Mouse (Mus musculus) midbrain, embryonic 10.5 days (tissue): ENCODE data around the gene Mymk. TPM values are rescaled to one million over a fixed set of nuclear protein-coding genes. Genes with fewer than 3 reads are reported as not detected.

Source experiments
- DNase-seq: peaks from one replicate; pipeline ENCODE4 v3.0.0-alpha.2; 2017; ENCODE audit warnings: low spot score
- H3K27ac ChIP-seq: fragments of 300-500 bp; sonication (generic); replicated peaks from 2 replicates; pipeline ENCODE4 v1.5.1; 2016; ENCODE audit warnings: mild to moderate bottlenecking
- H3K27me3 ChIP-seq: fragments of 300-500 bp; sonication (generic); 2 replicates; pipeline ENCODE4 v1.6.1; 2016; ENCODE audit warnings: low read depth, mild to moderate bottlenecking; ENCODE audit not compliant: poor library complexity, severe bottlenecking
- H3K36me3 ChIP-seq: fragments of 300-500 bp; sonication (generic); 2 replicates; pipeline ENCODE4 v1.6.1; 2016; ENCODE audit warnings: mild to moderate bottlenecking, moderate library complexity
- H3K4me1 ChIP-seq: fragments of 300-500 bp; sonication (generic); 2 replicates; pipeline ENCODE4 v1.6.1; 2016
- H3K4me3 ChIP-seq: fragments of 300-500 bp; sonication (generic); 2 replicates; pipeline ENCODE4 v1.5.1; 2016; ENCODE audit warnings: mild to moderate bottlenecking, moderate library complexity
- H3K9me3 ChIP-seq: fragments of 300-500 bp; sonication (generic); replicated peaks from 2 replicates; pipeline ENCODE4 v1.6.1; 2016; ENCODE audit warnings: mild to moderate bottlenecking
- WGBS: fragments of 180-500 bp; shearing (Covaris S2); methylation state at CpG from one replicate; pipeline ENCODE4 v1.1.7; 2016; 5-methylcytosine and 5-hydroxymethylcytosine counted together
- polyA plus RNA-seq: library from polyadenylated mRNA; unstranded; fragments of >200 nt; fragmentation: Nextera tagmentation; extraction: Ambion mirVana; gene quantifications from 2 replicates; pipeline ENCODE4 v1.2.1, GENCODE M21; 2016

The Mymk gene
- polyA plus RNA-seq, 1 experiment from 2014 or later = not detected

GRCm38 (mm10) chr2:27044641-27045040 lies 27.3 kb downstream of the Mymk start:
- no peak for DNase-seq
- no peaks in the 10 kb centered on the region for H3K9me3 ChIP-seq
- 79% methylated on average over 3 of the region's 3 CpGs for WGBS
- H3K4me1 ChIP-seq = peaks cover 5% of the 10 kb centered on the region
- H3K27me3 ChIP-seq = peaks cover 75% of the 10 kb centered on the region
- H3K4me3 ChIP-seq = no peak overlapping the region
- H3K27ac ChIP-seq = no peak overlapping the region
- H3K36me3 ChIP-seq = no peaks in the 10 kb centered on the region

GRCm38 (mm10) chr2:27044166-27044565 lies 27.8 kb downstream of the Mymk start:
- no peaks in the 10 kb centered on the region for H3K36me3 ChIP-seq
- WGBS = 80% methylated on average over 4 of the region's 4 CpGs
- no peaks in the 10 kb centered on the region for H3K9me3 ChIP-seq
- DNase-seq = no peak
- peaks cover 74% of the 10 kb centered on the region for H3K27me3 ChIP-seq
- no peak overlapping the region for H3K27ac ChIP-seq
- H3K4me1 ChIP-seq = peaks cover under 1% of the 10 kb centered on the region; the same call in 1 of the 2 replicates
- H3K4me3 ChIP-seq = no peak overlapping the region

- no peaks in the 10 kb centered on the region for H3K9me3 ChIP-seq
- peaks cover 67% of the 10 kb centered on the region for H3K27me3 ChIP-seq
- H3K27ac ChIP-seq = no peak overlapping the region
- peak; percentile 79 for DNase-seq
- H3K4me1 ChIP-seq = 0 out of 2 replicates have a peak, but pooled peaks cover under 1% of the 10 kb centered on the region
- H3K4me3 ChIP-seq = no peak overlapping the region
- H3K36me3 ChIP-seq = no peaks in the 10 kb centered on the region
- 30% methylated on average over 3 of the region's 3 CpGs for WGBS
These were observed 28.5 kb downstream of the Mymk start for GRCm38 (mm10) chr2:27043461-27043860.

GRCm38 (mm10) chr2:27042131-27042844 lies 29.7 kb downstream of the Mymk start:
- 75% methylated on average over 8 of the region's 8 CpGs for WGBS
- no peak overlapping the region for H3K4me3 ChIP-seq
- no peaks in the 10 kb centered on the region for H3K36me3 ChIP-seq
- peaks cover 55% of the 10 kb centered on the region for H3K27me3 ChIP-seq
- H3K4me1 ChIP-seq = 0 out of 2 replicates have a peak, but pooled peaks cover 4% of the 10 kb centered on the region
- H3K9me3 ChIP-seq = no peaks in the 10 kb centered on the region
- no peak overlapping the region for H3K27ac ChIP-seq
- DNase-seq = no peak

- WGBS = 8% methylated on average over 1 of the region's 1 CpGs
- peaks cover 25% of the 10 kb centered on the region for H3K27me3 ChIP-seq
- no peaks in the 10 kb centered on the region for H3K36me3 ChIP-seq
- 0 out of 2 replicates have a peak, but pooled peaks cover 4% of the 10 kb centered on the region for H3K4me1 ChIP-seq
- DNase-seq = no peak
- no peaks in the 10 kb centered on the region for H3K9me3 ChIP-seq
- H3K4me3 ChIP-seq = no peak overlapping the region
- no peak overlapping the region for H3K27ac ChIP-seq
These were observed 32.7 kb downstream of the Mymk start for GRCm38 (mm10) chr2:27039286-27039685.

GRCm38 (mm10) chr2:27038596-27038995 lies 33.4 kb downstream of the Mymk start:
- Histone ChIP-seq H3K36me3 (no peaks in the 10 kb centered on the region), H3K9me3 (no peaks in the 10 kb centered on the region), H3K27ac (0 out of 2 replicates have a peak overlapping the region, but pooled peaks have one; percentile 13), H3K27me3 (peaks cover 19% of the 10 kb centered on the region), H3K4me1 (0 out of 2 replicates have a peak, but pooled peaks cover 4% of the 10 kb centered on the region), H3K4me3 (no peak overlapping the region)
- DNase-seq = peak; percentile 66
- 5% methylated on average over 3 of the region's 3 CpGs for WGBS

GRCm38 (mm10) chr2:27037008-27037407 lies 35.0 kb downstream of the Mymk start:
- no peaks in the 10 kb centered on the region for H3K9me3 ChIP-seq
- H3K27ac ChIP-seq = no peak overlapping the region; the same call in 1 of the 2 replicates
- H3K4me3 ChIP-seq = no peak overlapping the region
- 0 out of 2 replicates have a peak, but pooled peaks cover 4% of the 10 kb centered on the region for H3K4me1 ChIP-seq
- H3K27me3 ChIP-seq = peaks cover 9% of the 10 kb centered on the region
- WGBS = 55% methylated on average over 4 of the region's 4 CpGs
- DNase-seq = no peak
- H3K36me3 ChIP-seq = no peaks in the 10 kb centered on the region

- 75% methylated on average over 3 of the region's 3 CpGs for WGBS
- H3K36me3 ChIP-seq = no peaks in the 10 kb centered on the region
- no peak overlapping the region for H3K27ac ChIP-seq
- no peak overlapping the region for H3K4me3 ChIP-seq
- no peak for DNase-seq
- no peaks in the 10 kb centered on the region; the same call in 1 of the 2 replicates for H3K27me3 ChIP-seq
- 0 out of 2 replicates have a peak, but pooled peaks cover 4% of the 10 kb centered on the region for H3K4me1 ChIP-seq
- H3K9me3 ChIP-seq = no peaks in the 10 kb centered on the region
These were observed 36.0 kb downstream of the Mymk start for GRCm38 (mm10) chr2:27036003-27036402.

- DNase-seq = no peak
- WGBS = 79% methylated on average over 2 of the region's 2 CpGs
These were observed 39.6 kb downstream of the Mymk start for GRCm38 (mm10) chr2:27032361-27032760.

GRCm38 (mm10) chr2:27028437-27029015 lies 43.5 kb downstream of the Mymk start:
- peaks cover 37% of the 10 kb centered on the region for H3K27me3 ChIP-seq
- WGBS = 75% methylated on average over 4 of the region's 4 CpGs
- H3K4me1 ChIP-seq = peaks cover 21% of the 10 kb centered on the region
- peak overlapping the region; percentile 50 for H3K4me3 ChIP-seq
- no peaks in the 10 kb centered on the region for H3K9me3 ChIP-seq
- DNase-seq = no peak
- H3K36me3 ChIP-seq = no peaks in the 10 kb centered on the region
- H3K27ac ChIP-seq = peak overlapping the region; percentile 34; the same call in 1 of the 2 replicates

More at GRCm38 (mm10) chr2:27032361-27032760, 39.6 kb downstream of the Mymk start:
- H3K4me1 ChIP-seq = peaks cover 11% of the 10 kb centered on the region
- H3K36me3 ChIP-seq = no peaks in the 10 kb centered on the region
- H3K9me3 ChIP-seq = no peaks in the 10 kb centered on the region
- no peak overlapping the region for H3K27ac ChIP-seq
- peaks cover 26% of the 10 kb centered on the region for H3K27me3 ChIP-seq
- H3K4me3 ChIP-seq = no peak overlapping the region

GRCm38 (mm10) chr2:27027618-27028436 lies 44.2 kb downstream of the Mymk start, which contains the start of gene Slc2a6:
TSS of gene Slc2a6 (minus strand) at chr2:27027998.
- no peaks in the 10 kb centered on the region for H3K36me3 ChIP-seq
- H3K4me3 ChIP-seq = peak within 1 kb of the TSS; percentile 50
- H3K9me3 ChIP-seq = no peaks in the 10 kb centered on the region
- peak within 1 kb of the TSS; percentile 34; the same call in 1 of the 2 replicates for H3K27ac ChIP-seq
- WGBS = 5% methylated on average over 38 of the region's 38 CpGs
- DNase-seq = peak; percentile 89
- H3K27me3 ChIP-seq = peaks cover 37% of the 10 kb centered on the region
- H3K4me1 ChIP-seq = peaks cover 23% of the 10 kb centered on the region

GRCm38 (mm10) chr2:27026857-27027617 lies 44.9 kb downstream of the Mymk start:
- no peaks in the 10 kb centered on the region for H3K36me3 ChIP-seq
- DNase-seq = no peak
- H3K9me3 ChIP-seq = no peaks in the 10 kb centered on the region
- peak overlapping the region; percentile 50 for H3K4me3 ChIP-seq
- peak overlapping the region; percentile 34; the same call in 1 of the 2 replicates for H3K27ac ChIP-seq
- peaks cover 37% of the 10 kb centered on the region for H3K27me3 ChIP-seq
- H3K4me1 ChIP-seq = peaks cover 23% of the 10 kb centered on the region
- 75% methylated on average over 10 of the region's 10 CpGs for WGBS
